Mouse (Mus musculus) cerebellum, adult 2 months (tissue): ENCODE measurements around the gene Wdr45.
"Not testable (repeated sequence)": the region's sequence is repeated elsewhere in the genome, so short reads cannot be mapped to it uniquely, and the experiment has no call there.

Experiments
- CTCF ChIP-seq: fragments of 200-500 bp; IDR thresholded peaks from 2 replicates; pipeline ENCODE4 v1.5.1; 2011; ENCODE audit warnings: low read depth, mild to moderate bottlenecking, control low read depth, low read length, moderate library complexity, borderline replicate concordance; ENCODE audit not compliant: insufficient read depth
- POLR2A ChIP-seq: fragments of 200-500 bp; IDR thresholded peaks from 2 replicates; pipeline ENCODE4 v1.6.1; 2011; ENCODE audit warnings: low read length, control low read depth, borderline replicate concordance; ENCODE audit not compliant: insufficient read depth

GRCm38 (mm10) chrX:7753627-7754026 lies 39.5 kb downstream of the Wdr45 start:
- TF ChIP-seq CTCF: 0 out of 2 replicates have a peak, but pooled peaks have one; percentile 11
- TF ChIP-seq POLR2A: not testable (repeated sequence)
